Mouse (Mus musculus) midbrain, embryonic 15.5 days (tissue): ENCODE results near the gene Ppp4r3a. TPM values are rescaled to one million over a fixed set of nuclear protein-coding genes. Genes with fewer than 3 reads are reported as not detected.

Experiments
- ATAC-seq: fragments of 200-750 bp; cut with Nextera tagmentation; replicated peaks from 2 replicates; pipeline ENCODE4 v1.8.0; 2017; ENCODE audit warnings: moderate TSS enrichment
- H3K27ac ChIP-seq: fragments of 300-500 bp; sonication (generic); 2 replicates; pipeline ENCODE4 v1.5.1; 2015; ENCODE audit warnings: mild to moderate bottlenecking, inconsistent platforms
- H3K27me3 ChIP-seq: fragments of 300-500 bp; sonication (generic); replicated peaks from 2 replicates; pipeline ENCODE4 v1.6.1; 2015; ENCODE audit warnings: inconsistent platforms
- H3K36me3 ChIP-seq: fragments of 300-500 bp; sonication (generic); replicated peaks from 2 replicates; pipeline ENCODE4 v1.6.1; 2015; ENCODE audit warnings: inconsistent platforms
- H3K4me1 ChIP-seq: fragments of 300-500 bp; sonication (generic); 2 replicates; pipeline ENCODE4 v1.6.1; 2015; ENCODE audit warnings: inconsistent platforms
- H3K4me2 ChIP-seq: fragments of 300-500 bp; sonication (generic); 2 replicates; pipeline ENCODE4 v1.6.1; 2015; ENCODE audit warnings: inconsistent platforms, mild to moderate bottlenecking, moderate library complexity
- H3K4me3 ChIP-seq: fragments of 300-500 bp; sonication (generic); 2 replicates; pipeline ENCODE4 v1.5.1; 2015; ENCODE audit warnings: mild to moderate bottlenecking, inconsistent platforms
- H3K9ac ChIP-seq: fragments of 300-500 bp; sonication (generic); 2 replicates; pipeline ENCODE4 v1.6.1; 2015; ENCODE audit warnings: mild to moderate bottlenecking, inconsistent platforms
- H3K9me3 ChIP-seq: fragments of 300-500 bp; sonication (generic); 2 replicates; pipeline ENCODE4 v1.6.1; 2016; ENCODE audit warnings: inconsistent platforms
- WGBS: fragments of 180-500 bp; shearing (Covaris S2); methylation state at CpG from one replicate; pipeline ENCODE4 v1.1.7; 2015; ENCODE audit warnings: mixed read lengths; 5-methylcytosine and 5-hydroxymethylcytosine counted together
- polyA plus RNA-seq: library from polyadenylated mRNA; unstranded; fragments of >200 nt; fragmentation: Nextera tagmentation; extraction: Ambion mirVana; gene quantifications from 2 replicates; pipeline ENCODE4 v1.2.1, GENCODE M21; 2015

The Ppp4r3a gene
- polyA plus RNA-seq, 1 experiment from 2014 or later, result 28.0 TPM

- no peak for ATAC-seq
- Histone ChIP-seq H3K4me3 (peak overlapping the region; percentile 84), H3K9ac (peak overlapping the region; percentile 78), H3K9me3 (no peaks in the 10 kb centered on the region), H3K36me3 (no peaks in the 10 kb centered on the region), H3K4me1 (peaks cover 54% of the 10 kb centered on the region), H3K4me2 (peak overlapping the region; percentile 92), H3K27ac (no peak overlapping the region), H3K27me3 (no peaks in the 10 kb centered on the region)
- 3% methylated on average over 12 of the region's 14 CpGs for WGBS
These were observed 56.6 kb downstream of the Ppp4r3a start for GRCm38 (mm10) chr12:101026946-101027345.

GRCm38 (mm10) chr12:101026518-101026917 is 57.0 kb downstream of the Ppp4r3a start:
- peaks cover 54% of the 10 kb centered on the region for H3K4me1 ChIP-seq
- WGBS, result 34% methylated on average over 7 of the region's 7 CpGs
- H3K27me3 ChIP-seq, result no peaks in the 10 kb centered on the region
- no peak overlapping the region for H3K27ac ChIP-seq
- peak overlapping the region; percentile 78 for H3K9ac ChIP-seq
- H3K4me3 ChIP-seq, result peak overlapping the region; percentile 84
- no peaks in the 10 kb centered on the region for H3K36me3 ChIP-seq
- peak overlapping the region; percentile 92 for H3K4me2 ChIP-seq
- H3K9me3 ChIP-seq, result no peaks in the 10 kb centered on the region
- no peak for ATAC-seq

DNA sequence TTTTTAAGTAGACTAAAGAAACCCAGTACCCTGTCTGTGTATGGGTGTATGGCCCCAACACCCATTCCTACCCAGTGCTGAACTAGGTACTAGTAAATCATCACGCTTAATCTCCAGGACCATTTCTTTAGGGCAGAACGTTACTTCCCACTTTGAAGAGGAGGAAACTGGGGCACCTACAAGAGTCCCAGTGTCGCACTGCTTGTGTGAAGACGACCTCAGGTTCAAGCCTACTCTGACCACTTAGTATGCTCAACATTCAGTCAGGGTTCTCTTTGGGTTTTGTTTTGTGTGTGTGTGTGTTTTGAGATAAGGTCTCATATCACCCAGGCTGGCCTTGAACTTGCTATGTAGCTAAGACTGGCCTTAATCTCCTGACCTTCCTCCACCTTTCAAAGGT is 57.5 kb downstream of the Ppp4r3a start:
- peak overlapping the region; percentile 92 for H3K4me2 ChIP-seq
- H3K9me3 ChIP-seq, result no peaks in the 10 kb centered on the region
- no peak overlapping the region for H3K9ac ChIP-seq
- peaks cover 54% of the 10 kb centered on the region for H3K4me1 ChIP-seq
- H3K27me3 ChIP-seq, result no peaks in the 10 kb centered on the region
- peak overlapping the region; percentile 84 for H3K4me3 ChIP-seq
- no peak for ATAC-seq
- H3K36me3 ChIP-seq, result no peaks in the 10 kb centered on the region
- H3K27ac ChIP-seq, result no peak overlapping the region
- WGBS, result 83% methylated on average over 4 of the region's 4 CpGs

DNA sequence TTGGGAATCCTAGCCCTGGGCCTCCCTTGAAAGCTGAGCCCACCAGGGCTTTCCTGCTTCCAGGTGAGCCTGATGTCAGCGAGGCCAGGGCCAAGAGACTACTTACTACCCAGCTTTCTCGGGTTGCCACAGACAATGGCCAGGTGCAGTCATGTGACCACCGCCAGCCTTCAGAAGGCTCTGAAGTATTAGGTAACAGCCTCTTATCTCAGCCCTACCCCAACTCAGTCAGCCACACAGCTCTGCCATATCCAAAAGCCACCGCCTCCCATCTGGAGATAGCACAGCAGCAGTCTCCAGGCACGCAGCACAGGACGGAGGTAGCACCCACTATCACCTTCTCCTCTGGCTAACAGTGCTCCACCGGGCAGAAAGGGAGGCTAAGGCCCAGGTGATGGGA is 58.1 kb downstream of the Ppp4r3a start:
- H3K27me3 ChIP-seq, result no peaks in the 10 kb centered on the region
- H3K9me3 ChIP-seq, result no peaks in the 10 kb centered on the region
- ATAC-seq, result no peak
- no peak overlapping the region for H3K9ac ChIP-seq
- WGBS, result 76% methylated on average over 7 of the region's 7 CpGs
- peaks cover 54% of the 10 kb centered on the region for H3K4me1 ChIP-seq
- H3K4me3 ChIP-seq, result no peak overlapping the region
- H3K27ac ChIP-seq, result no peak overlapping the region
- peak overlapping the region; percentile 92 for H3K4me2 ChIP-seq
- H3K36me3 ChIP-seq, result no peaks in the 10 kb centered on the region

- Histone ChIP-seq H3K4me1 (peaks cover 54% of the 10 kb centered on the region), H3K4me3 (no peak overlapping the region), H3K36me3 (no peaks in the 10 kb centered on the region), H3K27ac (no peak overlapping the region), H3K9ac (no peak overlapping the region), H3K27me3 (no peaks in the 10 kb centered on the region), H3K4me2 (no peak overlapping the region), H3K9me3 (no peaks in the 10 kb centered on the region)
- no peak for ATAC-seq
- 62% methylated on average over 8 of the region's 8 CpGs for WGBS
These were observed 58.7 kb downstream of the Ppp4r3a start for GRCm38 (mm10) chr12:101024824-101025223.

DNA sequence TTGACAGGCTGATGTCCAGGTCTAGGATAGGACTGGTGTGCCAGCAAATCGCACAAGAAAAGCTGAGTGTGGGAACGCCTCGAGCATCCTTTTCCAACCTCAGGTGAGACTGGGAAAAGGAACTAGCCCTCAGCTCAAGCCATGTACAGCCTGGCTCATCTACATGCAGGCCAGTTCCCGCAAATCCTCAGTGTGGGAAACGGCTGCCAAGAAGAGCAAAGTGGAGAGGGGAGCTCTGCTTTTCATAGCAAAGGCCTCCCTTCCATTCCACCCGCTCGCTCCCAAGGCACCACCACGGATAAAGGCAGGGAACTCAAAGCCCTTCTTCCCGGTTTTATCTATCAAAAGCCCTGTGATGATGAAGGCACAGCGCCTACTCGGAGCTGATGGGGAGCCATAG is 60.4 kb downstream of the Ppp4r3a start:
- no peak for ATAC-seq
- no peaks in the 10 kb centered on the region for H3K9me3 ChIP-seq
- H3K9ac ChIP-seq, result no peak overlapping the region
- no peaks in the 10 kb centered on the region for H3K36me3 ChIP-seq
- H3K27ac ChIP-seq, result peak overlapping the region; percentile 57
- WGBS, result 47% methylated on average over 11 of the region's 11 CpGs
- H3K4me3 ChIP-seq, result no peak overlapping the region
- H3K27me3 ChIP-seq, result no peaks in the 10 kb centered on the region
- peaks cover 61% of the 10 kb centered on the region for H3K4me1 ChIP-seq
- H3K4me2 ChIP-seq, result no peak overlapping the region

- H3K4me1 ChIP-seq, result peaks cover 64% of the 10 kb centered on the region
These were observed 61.1 kb downstream of the Ppp4r3a start for GRCm38 (mm10) chr12:101022353-101022752.

GRCm38 (mm10) chr12:101021484-101022226 is 61.8 kb downstream of the Ppp4r3a start:
- Histone ChIP-seq H3K36me3 (no peaks in the 10 kb centered on the region), H3K27me3 (no peaks in the 10 kb centered on the region), H3K27ac (no peak overlapping the region), H3K9me3 (no peaks in the 10 kb centered on the region), H3K9ac (no peak overlapping the region), H3K4me3 (no peak overlapping the region), H3K4me2 (no peak overlapping the region), H3K4me1 (peaks cover 57% of the 10 kb centered on the region)
- ATAC-seq, result no peak
- WGBS, result 79% methylated on average over 9 of the region's 9 CpGs

More at GRCm38 (mm10) chr12:101022353-101022752, 61.1 kb downstream of the Ppp4r3a start:
- Histone ChIP-seq H3K4me3 (no peak overlapping the region), H3K4me2 (no peak overlapping the region), H3K9me3 (no peaks in the 10 kb centered on the region), H3K36me3 (no peaks in the 10 kb centered on the region), H3K27me3 (no peaks in the 10 kb centered on the region), H3K27ac (no peak overlapping the region), H3K9ac (no peak overlapping the region)
- WGBS, result 88% methylated on average over 8 of the region's 8 CpGs
- ATAC-seq, result no peak

GRCm38 (mm10) chr12:101020210-101021015 is 63.1 kb downstream of the Ppp4r3a start:
- H3K9me3 ChIP-seq, result no peaks in the 10 kb centered on the region
- no peaks in the 10 kb centered on the region for H3K27me3 ChIP-seq
- H3K9ac ChIP-seq, result no peak overlapping the region
- WGBS, result 77% methylated on average over 15 of the region's 15 CpGs
- H3K36me3 ChIP-seq, result no peaks in the 10 kb centered on the region
- H3K4me3 ChIP-seq, result no peak overlapping the region
- peaks cover 51% of the 10 kb centered on the region for H3K4me1 ChIP-seq
- H3K4me2 ChIP-seq, result no peak overlapping the region
- no peak for ATAC-seq
- no peak overlapping the region for H3K27ac ChIP-seq

- H3K27me3 ChIP-seq, result no peaks in the 10 kb centered on the region
- H3K27ac ChIP-seq, result peak overlapping the region; percentile 44; the same call in 1 of the 2 replicates
- H3K36me3 ChIP-seq, result no peaks in the 10 kb centered on the region
- no peak overlapping the region for H3K4me3 ChIP-seq
- no peaks in the 10 kb centered on the region for H3K9me3 ChIP-seq
- no peak overlapping the region for H3K4me2 ChIP-seq
- peak; percentile 11; the same call in 1 of the 2 replicates for ATAC-seq
- H3K9ac ChIP-seq, result no peak overlapping the region
- peaks cover 42% of the 10 kb centered on the region for H3K4me1 ChIP-seq
- 83% methylated on average over 7 of the region's 7 CpGs for WGBS
These were observed 64.1 kb downstream of the Ppp4r3a start for GRCm38 (mm10) chr12:101019443-101019842.

- no peaks in the 10 kb centered on the region for H3K27me3 ChIP-seq
- peak overlapping the region; percentile 44; the same call in 1 of the 2 replicates for H3K27ac ChIP-seq
- H3K9me3 ChIP-seq, result no peaks in the 10 kb centered on the region
- 20% methylated on average over 5 of the region's 5 CpGs for WGBS
- peaks cover 38% of the 10 kb centered on the region for H3K4me1 ChIP-seq
- peak; percentile 13; the same call in 1 of the 2 replicates for ATAC-seq
- no peak overlapping the region for H3K4me3 ChIP-seq
- H3K9ac ChIP-seq, result no peak overlapping the region
- H3K4me2 ChIP-seq, result 0 out of 2 replicates have a peak overlapping the region, but pooled peaks have one; percentile 7
- H3K36me3 ChIP-seq, result no peaks in the 10 kb centered on the region
These were observed 64.5 kb downstream of the Ppp4r3a start for GRCm38 (mm10) chr12:101019031-101019430.

GRCm38 (mm10) chr12:101017971-101018371 is 65.5 kb downstream of the Ppp4r3a start:
- no peak overlapping the region for H3K9ac ChIP-seq
- ATAC-seq, result no peak
- peaks cover 29% of the 10 kb centered on the region for H3K4me1 ChIP-seq
- no peaks in the 10 kb centered on the region for H3K9me3 ChIP-seq
- peak overlapping the region; percentile 27; the same call in 1 of the 2 replicates for H3K27ac ChIP-seq
- no peak overlapping the region for H3K4me3 ChIP-seq
- H3K27me3 ChIP-seq, result no peaks in the 10 kb centered on the region
- 26% methylated on average over 6 of the region's 6 CpGs for WGBS
- no peak overlapping the region for H3K4me2 ChIP-seq
- no peaks in the 10 kb centered on the region for H3K36me3 ChIP-seq
